Mouse (Mus musculus): ENCODE results near the gene Ascl3. TPM values are rescaled to one million over a fixed set of nuclear protein-coding genes. Genes with fewer than 3 reads are reported as not detected.

Ascl3 gene
- total RNA-seq, 2 experiments from 2014 or later, result 0.95 TPM; not detected in 1

DNA sequence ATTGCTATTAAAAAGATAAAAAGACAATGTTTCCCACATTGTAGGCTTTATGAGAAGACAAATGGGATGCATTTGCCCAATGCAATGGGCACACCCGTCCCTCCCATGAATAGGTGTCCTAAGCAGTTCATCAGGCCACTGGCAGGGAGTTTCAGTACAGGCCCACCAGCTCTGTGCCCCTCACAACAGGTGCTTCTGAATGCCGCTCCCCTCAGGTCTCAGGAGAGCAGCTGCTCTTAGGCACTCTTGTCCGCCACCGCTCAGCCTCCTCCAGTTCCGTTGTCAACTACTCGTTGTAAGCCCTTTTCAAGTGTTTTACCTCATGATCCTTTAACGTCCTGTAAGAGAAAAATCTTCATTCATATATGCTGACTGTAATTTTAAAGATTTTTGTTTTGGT lies 19.3 kb downstream of the Ascl3 start:
- ATAC-seq (ENCODE audit: poor library complexity, severe bottlenecking), result no peak

DNA sequence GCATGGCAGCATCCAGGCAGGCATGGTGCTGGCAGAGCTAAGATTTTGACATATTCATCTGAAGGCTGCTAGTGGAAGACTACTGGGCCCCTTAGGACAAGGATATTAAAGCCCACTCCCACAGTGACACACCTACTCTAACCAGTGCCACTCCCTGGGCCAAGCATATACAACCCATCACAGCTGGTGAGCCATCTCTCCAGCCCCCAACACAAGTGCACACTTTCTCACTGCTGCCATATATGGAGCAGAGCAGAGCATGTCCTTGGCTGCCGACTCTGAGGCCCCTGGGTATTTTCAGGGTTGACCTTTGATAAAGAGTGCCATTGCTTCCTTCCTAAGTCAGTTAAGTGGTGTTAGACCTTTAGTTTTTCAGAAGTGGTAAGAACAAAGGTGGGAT lies 21.5 kb downstream of the Ascl3 start:
- ATAC-seq (ENCODE audit: poor library complexity, severe bottlenecking), result no peak

DNA sequence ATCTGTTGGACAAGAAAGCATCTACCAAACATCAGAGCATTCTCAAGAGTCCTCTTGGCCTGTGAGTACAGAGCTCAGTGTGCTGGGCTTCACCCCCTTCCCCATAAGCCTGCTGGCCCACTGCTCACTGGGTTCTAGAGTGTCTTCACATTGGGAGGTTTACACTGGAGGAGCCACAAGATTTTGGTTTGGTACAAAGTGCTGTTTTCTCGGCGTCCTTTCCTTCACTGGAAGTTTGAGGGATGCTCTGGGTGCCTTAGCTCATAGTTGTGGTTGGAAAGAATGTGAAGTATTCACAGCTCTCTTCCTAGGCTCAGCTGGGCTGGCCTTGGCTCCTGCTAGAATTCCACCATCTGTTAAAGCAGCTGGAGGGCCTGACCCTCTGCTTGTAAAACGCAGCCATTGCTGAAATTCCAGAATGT lies 22.6 kb downstream of the Ascl3 start:
- no peak for ATAC-seq (ENCODE audit: poor library complexity, severe bottlenecking)

DNA sequence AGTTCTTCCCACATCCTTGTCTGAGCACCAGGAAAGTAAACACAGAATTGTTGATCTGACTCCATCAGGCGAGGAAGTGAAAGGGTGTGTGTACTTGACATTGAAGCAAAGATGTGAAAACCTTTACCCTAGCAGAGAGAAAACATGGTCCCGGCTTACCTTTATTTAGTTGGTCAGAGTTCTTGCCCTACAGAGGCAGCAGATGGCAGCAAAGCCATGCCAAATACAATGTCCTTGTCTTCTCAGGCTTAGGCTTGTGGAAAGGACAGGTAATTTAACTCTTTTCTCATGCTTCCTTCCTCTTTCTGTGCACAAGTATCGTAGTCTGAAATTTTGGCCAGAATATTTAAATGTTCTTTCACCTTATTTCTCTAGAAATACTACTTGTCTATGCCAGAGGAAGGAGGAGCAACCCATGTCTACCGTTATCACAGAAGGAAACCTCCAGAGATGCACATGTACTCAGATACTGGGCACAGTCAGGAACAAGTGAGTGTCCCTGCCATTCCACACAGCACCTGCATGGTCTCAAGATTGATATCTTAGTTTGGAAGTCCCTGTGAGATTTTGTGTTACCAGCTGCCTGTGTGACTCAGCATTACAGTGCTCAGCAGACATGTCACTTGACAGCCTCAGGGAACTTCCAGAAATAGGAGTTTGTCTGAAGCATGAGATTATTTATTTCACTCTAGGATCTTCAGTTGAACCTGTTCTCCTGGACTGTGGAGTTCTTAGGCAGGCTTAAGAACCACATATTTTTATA lies 24.3 kb downstream of the Ascl3 start:
- no peak for ATAC-seq (ENCODE audit: poor library complexity, severe bottlenecking)

DNA sequence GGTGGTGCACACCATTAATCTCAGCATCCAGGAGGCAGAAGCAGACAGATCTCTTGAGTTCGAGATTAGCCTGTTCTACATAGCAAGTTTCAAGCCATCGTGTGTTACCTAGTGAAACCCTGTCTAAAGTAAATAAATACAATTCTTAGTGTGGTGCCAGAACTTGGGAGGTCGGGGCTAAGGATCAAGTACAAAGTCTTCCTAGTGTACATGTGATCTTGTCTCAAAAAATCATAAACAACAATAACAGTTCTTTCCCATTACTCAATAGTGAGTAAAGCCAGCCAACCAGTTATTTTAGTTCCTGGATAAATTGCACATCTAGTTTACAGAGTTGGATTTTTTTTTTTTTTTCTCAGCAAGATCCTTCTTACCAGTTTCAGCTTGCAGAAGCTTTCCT lies 27.1 kb downstream of the Ascl3 start:
- no peak for ATAC-seq (ENCODE audit: poor library complexity, severe bottlenecking)

DNA sequence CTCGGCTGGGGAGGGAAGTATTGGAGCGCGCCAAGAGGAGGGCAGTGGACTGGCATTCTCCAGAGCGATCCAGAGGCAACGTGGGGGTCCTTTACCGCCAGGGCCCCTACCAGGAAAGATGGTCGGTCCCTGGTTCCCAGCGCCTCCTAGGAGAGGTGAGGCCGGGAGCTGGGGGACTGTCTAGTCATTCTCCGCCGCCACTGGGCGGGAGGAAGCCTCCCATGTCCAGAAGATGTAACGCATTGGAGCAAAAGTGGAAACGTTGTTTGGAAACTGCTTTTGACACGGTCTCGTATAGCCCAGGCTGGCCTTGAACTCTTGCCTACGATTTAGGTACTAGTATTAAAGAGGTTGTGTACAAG lies 27.5 kb downstream of the Ascl3 start:
- ATAC-seq (ENCODE audit: poor library complexity, severe bottlenecking), result peak; percentile 23

DNA sequence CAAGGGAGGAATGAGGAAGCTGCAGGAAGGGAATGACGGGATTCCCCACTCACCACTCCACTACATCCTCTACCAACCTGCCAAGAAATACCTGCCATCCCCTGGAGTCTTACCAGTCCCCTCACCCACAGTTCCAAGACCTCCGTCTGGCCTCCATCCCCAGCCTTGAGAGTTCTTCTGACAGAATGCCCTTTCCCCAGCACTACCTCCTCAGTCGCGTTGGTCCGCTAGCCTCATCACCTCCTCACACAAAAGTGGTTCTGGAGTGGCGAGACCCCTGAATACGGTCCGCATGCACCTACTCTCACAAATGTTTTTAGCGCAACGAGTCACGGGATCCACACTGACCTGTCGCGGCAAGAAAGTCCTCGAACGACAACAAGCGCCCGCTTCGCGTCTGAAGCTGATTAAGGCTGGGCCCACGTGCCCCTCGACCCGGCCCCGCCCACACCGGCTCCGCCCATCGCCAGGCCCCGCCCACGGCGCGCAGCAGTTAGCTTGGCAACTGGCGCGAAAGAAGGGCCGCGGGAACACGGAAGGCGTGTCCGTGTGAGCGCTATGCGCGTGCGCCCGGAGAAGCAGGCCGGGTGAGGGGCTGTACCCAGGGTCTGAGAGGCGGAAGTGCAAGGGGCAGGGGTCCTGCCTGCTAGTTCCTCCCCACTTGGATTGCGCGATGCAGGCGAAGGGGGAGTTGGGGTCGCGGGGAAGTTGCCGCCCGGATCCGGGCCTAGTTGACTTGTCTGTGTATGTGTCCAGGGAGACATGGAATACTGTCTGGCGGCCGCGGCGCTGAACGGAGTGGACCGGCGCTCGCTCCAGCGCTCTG lies 28.1 kb downstream of the Ascl3 start, which contains the start of the genes St5 and Akip1:
TSS of gene St5 (minus strand) at position 416 of the 826 bp plus-strand sequence.
TSS of gene Akip1 (plus strand) at position 501 of the 826 bp plus-strand sequence.
- peak; percentile 95 for ATAC-seq (ENCODE audit: poor library complexity, severe bottlenecking)

DNA sequence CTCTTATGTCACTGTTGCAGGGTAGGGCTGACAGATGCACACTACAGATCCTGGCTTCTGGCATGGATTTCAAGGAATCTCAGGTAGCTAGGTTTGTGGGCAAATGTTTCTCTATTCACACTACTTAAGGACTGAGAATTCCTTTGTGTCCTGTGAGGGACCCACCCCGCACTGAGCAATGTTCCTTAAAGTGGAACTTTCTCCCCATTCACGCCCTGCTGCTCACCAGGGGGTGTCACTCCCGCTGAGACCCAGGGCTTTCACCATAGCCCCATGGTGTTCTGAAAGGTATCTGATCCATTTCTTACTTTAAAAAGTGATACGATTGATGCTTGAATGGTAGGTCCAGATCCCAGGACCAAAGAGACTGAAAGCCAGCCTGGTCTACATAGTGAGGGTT lies 28.8 kb downstream of the Ascl3 start:
- no peak for ATAC-seq (ENCODE audit: poor library complexity, severe bottlenecking)

DNA sequence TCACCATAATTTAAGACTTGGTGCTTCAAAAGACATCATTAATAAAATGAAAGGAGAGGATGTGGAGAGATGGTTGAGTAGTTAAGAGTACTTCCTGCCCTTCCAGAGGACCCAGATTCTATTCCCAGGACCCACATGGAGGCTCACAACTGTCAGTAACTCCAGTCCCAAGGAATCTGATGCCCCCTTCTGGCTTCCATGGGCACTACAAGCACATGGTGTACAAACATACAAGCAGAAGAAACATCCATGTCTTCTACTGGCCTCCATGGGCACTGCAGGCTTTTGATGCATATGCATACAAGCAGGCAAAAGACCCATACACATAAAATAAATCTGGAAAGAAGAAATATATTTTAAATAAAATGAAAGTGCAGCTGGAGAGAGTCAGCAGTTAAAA lies 31.3 kb downstream of the Ascl3 start:
- no peak for ATAC-seq (ENCODE audit: poor library complexity, severe bottlenecking)

DNA sequence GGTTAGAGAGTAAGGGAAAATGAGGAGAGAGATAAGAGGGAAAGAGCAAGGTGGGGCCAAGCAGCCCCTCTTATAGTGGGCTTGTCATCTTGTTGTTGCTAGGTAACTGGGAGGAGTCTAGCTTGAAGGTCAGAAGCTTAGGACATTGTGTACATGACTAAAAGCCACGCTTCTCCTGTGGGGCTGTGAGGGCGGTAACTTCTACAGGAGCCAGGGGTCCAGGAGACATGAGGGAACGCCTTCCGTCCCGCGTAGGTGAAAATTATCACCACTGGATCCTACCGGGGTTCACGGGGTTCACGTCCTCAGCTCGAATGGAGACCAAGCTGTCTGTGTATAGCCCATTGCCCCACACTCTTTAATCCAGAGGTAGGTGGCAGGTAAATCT lies 36.2 kb downstream of the Ascl3 start:
- ATAC-seq (ENCODE audit: poor library complexity, severe bottlenecking), result no peak

DNA sequence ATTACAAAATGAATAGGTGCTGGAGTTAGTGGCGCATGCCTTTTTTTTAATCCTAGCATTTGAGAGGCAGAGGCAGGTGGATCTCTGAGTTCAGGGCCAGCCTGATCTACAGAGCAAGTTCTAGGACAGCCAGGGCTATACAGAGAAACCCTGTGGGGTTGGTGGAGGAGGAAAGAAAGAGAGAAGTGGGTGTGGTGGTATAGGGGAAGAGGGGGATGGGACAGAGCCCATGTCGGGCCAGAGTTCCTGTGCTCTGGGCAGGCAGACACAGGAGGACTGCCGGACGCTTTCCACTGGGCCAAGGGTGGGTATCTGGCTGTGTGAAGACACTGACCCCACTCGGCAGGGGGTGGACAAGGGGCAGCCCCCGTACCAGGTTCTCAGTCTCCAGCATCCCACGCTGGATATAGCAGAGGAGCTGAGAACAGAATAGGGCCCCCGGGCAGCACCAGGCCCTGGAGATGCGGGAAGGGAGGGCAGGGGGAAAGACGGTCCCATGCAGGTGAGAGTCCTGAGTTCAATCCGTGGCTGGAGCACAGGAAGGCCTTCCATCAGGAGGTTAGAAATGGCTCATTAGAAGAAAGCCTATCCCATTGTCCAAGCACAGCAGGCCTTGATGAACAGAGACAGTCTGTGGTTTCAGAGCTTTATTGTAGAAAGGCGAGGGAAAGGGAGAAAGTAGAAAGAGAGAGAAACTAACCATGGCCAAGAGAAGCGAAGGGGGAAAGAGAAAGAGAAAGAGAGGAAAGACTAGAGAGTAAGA lies 36.8 kb downstream of the Ascl3 start:
- ATAC-seq (ENCODE audit: poor library complexity, severe bottlenecking), result no peak

DNA sequence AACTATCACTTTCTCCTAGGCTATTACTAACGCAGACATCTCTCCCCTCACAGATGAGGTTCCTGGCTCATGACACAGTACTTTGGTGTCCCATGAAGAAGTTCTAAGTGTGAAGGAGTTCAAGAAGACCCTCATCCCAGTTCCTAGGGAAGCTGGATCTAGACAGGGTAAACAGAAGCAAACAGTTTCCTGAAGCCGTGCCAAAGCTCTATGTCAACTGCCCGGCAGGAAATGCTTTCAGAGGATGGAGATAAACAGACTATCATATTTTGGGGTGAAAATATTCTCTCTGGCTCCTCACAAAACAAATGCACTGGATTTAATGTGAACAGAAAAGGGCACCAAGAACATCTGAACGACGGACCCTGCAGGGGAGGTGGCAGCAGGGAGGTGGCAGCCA lies 40.6 kb downstream of the Ascl3 start:
- no peak for ATAC-seq (ENCODE audit: poor library complexity, severe bottlenecking)

DNA sequence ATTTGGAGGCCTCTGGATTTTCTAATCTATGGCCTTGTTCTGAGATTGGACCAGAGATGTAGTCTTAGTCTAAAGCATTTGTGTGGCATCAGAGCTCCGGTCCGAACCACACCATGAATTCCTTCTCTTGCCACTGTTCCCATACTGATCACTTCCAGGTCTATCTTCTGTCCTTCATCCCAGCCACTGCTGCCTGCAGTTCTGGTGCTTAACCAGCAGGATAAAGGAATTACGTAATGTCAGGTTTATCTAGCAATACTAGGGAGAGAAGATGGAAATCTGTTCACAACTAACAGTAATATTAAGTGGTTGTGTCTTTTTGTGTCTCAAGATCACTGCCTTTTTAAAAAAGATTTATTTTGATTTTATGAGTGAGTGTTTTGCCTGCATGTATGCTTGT lies 41.4 kb downstream of the Ascl3 start:
- no peak for ATAC-seq (ENCODE audit: poor library complexity, severe bottlenecking)

DNA sequence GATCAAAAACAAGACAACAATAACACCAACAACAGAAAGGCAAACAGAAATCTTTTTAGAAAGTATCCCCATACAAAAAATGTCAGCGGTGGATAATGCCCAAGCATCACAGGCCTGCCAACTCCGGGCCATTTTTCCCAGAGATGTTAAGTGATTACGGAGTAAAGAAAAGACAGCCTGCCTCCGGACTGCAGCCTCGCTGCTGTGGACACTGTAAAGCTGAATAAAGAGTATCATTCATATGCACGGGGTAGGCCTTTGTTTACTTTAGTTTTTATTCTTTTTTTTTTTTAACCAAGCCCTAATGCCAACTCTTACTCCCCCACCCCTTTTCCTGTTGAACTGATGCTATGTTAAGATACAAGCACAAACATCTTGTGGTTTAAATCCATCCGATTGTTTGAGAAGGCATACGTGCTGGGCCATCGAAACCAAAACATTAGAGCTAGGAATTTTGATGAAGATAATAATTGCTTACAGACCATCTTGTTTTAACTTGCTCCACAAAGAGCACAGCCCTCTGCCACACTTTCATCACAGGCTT lies 44.9 kb downstream of the Ascl3 start:
- no peak for ATAC-seq (ENCODE audit: poor library complexity, severe bottlenecking)

DNA sequence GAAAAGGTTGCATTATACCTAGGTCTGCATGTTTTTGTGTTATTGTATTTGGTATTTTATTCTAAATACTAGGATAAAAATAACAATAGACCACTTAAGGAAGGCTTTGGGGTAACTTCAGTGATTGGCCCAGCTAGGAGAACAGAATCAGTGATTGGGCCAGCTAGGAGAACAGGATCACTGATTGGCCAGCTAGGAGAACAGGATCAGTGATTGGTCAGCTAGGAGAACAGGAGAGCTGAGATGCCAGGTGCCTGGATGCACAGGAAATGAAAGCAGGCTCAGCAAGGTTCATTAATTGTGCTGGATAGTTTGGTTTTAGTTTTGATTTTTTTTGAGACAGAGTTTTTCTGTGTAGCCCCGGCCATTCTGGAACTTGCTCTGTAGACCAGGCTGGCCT lies 50.6 kb downstream of the Ascl3 start:
- ATAC-seq (ENCODE audit: poor library complexity, severe bottlenecking), result no peak

DNA sequence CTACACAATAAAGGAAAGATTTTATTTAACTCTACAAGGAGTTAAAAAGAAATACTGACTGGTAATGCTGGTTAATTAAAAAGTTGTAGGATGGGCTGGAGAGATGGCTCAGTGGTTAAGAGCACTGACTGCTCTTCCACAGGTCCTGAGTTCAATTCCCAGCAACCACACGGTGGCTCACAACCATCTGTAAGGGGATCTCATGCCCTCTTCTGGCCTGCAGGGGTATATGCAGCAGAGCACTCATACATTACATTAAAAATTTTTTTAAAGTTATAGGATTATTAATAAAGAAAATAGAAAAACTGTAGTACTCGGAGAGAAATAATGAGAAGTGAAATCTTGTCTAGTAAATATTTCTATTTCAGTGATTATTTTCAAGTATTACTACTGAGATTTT lies 51.2 kb downstream of the Ascl3 start:
- no peak for ATAC-seq (ENCODE audit: poor library complexity, severe bottlenecking)

Other genes with a start within 250 kb of the Ascl3 start
- gene Trim66, start 223.6 kb downstream of the Ascl3 start, total RNA-seq (2015), result 0.11 TPM in 1 of 2 replicates, not detected in the other
- gene Trim66, start 223.6 kb downstream of the Ascl3 start, total RNA-seq (2017), result 0.08 TPM in 1 of 2 replicates, not detected in the other
- gene Rpl27a, start 212.6 kb downstream of the Ascl3 start, total RNA-seq (2015), result 370 and 392 TPM in 2 replicates
- 556 and 612 TPM in 2 replicates for gene Rpl27a, start 212.6 kb downstream of the Ascl3 start, total RNA-seq (2017)
- 0.69 and 2.0 TPM in 2 replicates for gene St5, start 28.1 kb downstream of the Ascl3 start, total RNA-seq (2015)
- gene St5, start 28.1 kb downstream of the Ascl3 start, total RNA-seq (2017), result 0.73 and 1.3 TPM in 2 replicates
- gene Akip1, start 28.0 kb downstream of the Ascl3 start, total RNA-seq (2015), result 28.4 and 37.0 TPM in 2 replicates
- gene Akip1, start 28.0 kb downstream of the Ascl3 start, total RNA-seq (2017), result 13.5 and 18.0 TPM in 2 replicates
- gene BC051019, start 7.9 kb downstream of the Ascl3 start, total RNA-seq (2015), result not detected in 2 replicates
- gene BC051019, start 7.9 kb downstream of the Ascl3 start, total RNA-seq (2017), result not detected in 2 replicates
- gene Tmem9b, start 21.1 kb upstream of the Ascl3 start, total RNA-seq (2015), result 84.3 and 92.5 TPM in 2 replicates
- gene Tmem9b, start 21.1 kb upstream of the Ascl3 start, total RNA-seq (2017), result 43.8 and 48.8 TPM in 2 replicates
- gene Nrip3, start 50.3 kb upstream of the Ascl3 start, total RNA-seq (2015), result 0.04 TPM in 1 of 2 replicates, not detected in the other
- not detected in 2 replicates for gene Nrip3, start 50.3 kb upstream of the Ascl3 start, total RNA-seq (2017)
- gene Scube2, start 134.0 kb upstream of the Ascl3 start, total RNA-seq (2015), result not detected in 2 replicates
- not detected in 2 replicates for gene Scube2, start 134.0 kb upstream of the Ascl3 start, total RNA-seq (2017)
- 152 and 157 TPM in 2 replicates for gene Dennd5a, start 228.7 kb upstream of the Ascl3 start, total RNA-seq (2015)
- 102 and 128 TPM in 2 replicates for gene Dennd5a, start 228.7 kb upstream of the Ascl3 start, total RNA-seq (2017)